Comparison of ENCODE assay signal across 28 mouse cellular contexts in the genomic region with DNA sequence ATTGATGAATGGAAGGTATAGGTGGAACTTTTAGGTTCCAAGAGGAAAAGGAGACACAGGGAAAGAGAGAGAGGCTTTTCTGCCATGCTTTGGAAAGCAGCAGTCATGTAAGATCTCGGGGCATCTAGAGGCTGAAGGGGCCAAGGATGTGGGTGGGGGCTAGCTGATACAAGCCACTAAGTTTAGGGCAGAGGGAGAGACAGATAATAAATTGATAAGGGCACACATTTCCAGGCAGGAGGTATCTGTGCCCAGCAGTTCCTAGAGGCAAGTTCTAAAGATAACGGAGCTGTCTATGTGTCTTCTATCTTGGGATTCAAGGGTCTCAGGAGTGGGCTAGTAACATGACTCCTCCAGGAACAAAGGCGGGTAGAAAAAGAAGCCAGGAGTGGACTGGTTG. TPM values are rescaled to one million over a fixed set of nuclear protein-coding genes. Genes with fewer than 3 reads are reported as not detected.
A peak's percentile ranks its signal among the peaks of the same experiment; 100 is the strongest.
DNase-seq lines count a peak whose midpoint lies in the region; ATAC-seq and TF ChIP-seq lines count a peak whose summit lies in the region.
"Had no signal": no experiment of that assay in that cellular context is flagged by ENCODE, and none has a peak within 500 bp of the region (broad histone marks: within the 10 kb centered on the region; RNA-seq: fewer than 3 reads in every experiment).

No protein-coding gene starts in this region.

- WGBS in embryonic facial prominence, embryonic 12.5 days = 45% methylated on average over 3 of the region's 3 CpGs
- WGBS in embryonic facial prominence, embryonic 10.5 days = 58% methylated on average over 3 of the region's 3 CpGs
- WGBS in heart, embryonic 11.5 days (ENCODE audit: insufficient replicate concordance) = 9% methylated on average over 3 of the region's 3 CpGs
- 13% methylated on average over 3 of the region's 3 CpGs for WGBS in liver, embryonic 12.5 days (ENCODE audit: insufficient replicate concordance)
- 46% methylated on average over 3 of the region's 3 CpGs for WGBS in liver, postnatal 0 days (ENCODE audit: insufficient replicate concordance)

- DNase-seq in embryonic facial prominence, embryonic 10.5 days (ENCODE audit: low spot score) = no peak
- DNase-seq in heart, postnatal 14 days = no peak
- DNase-seq in liver, postnatal 0 days = no peak
- DNase-seq: adrenal gland, postnatal 10 days; adrenal gland, postnatal 36 days; B cell, adult 2 months; cerebellum, adult 2 months; cerebellum, adult 9-11 months; cerebellum, postnatal 25 days; gastrocnemius, postnatal 25 days; heart, postnatal 10 days; kidney, adult 2 months had no signal

- H3K4me3 ChIP-seq in embryonic facial prominence, embryonic 12.5 days = no peak overlapping the region
- H3K4me3 ChIP-seq in embryonic facial prominence, embryonic 10.5 days = no peak overlapping the region
- H3K4me3 ChIP-seq in heart, embryonic 11.5 days (ENCODE audit: low read depth, low read length) = no peak overlapping the region
- H3K4me3 ChIP-seq in liver, embryonic 12.5 days = no peak overlapping the region
- H3K4me3 ChIP-seq in liver, postnatal 0 days (ENCODE audit: low read depth, low read length) = no peak overlapping the region
- H3K4me3 ChIP-seq: embryonic facial prominence, embryonic 13.5 days; erythroblast, embryonic 14.5 days; forebrain, embryonic 12.5 days; forebrain, embryonic 15.5 days; heart, embryonic 15.5 days; hindbrain, embryonic 12.5 days; hindbrain, embryonic 15.5 days had no signal

- no peaks in the 10 kb centered on the region for H3K27me3 ChIP-seq in embryonic facial prominence, embryonic 12.5 days
- no peaks in the 10 kb centered on the region for H3K27me3 ChIP-seq in embryonic facial prominence, embryonic 10.5 days (replicated peaks; ENCODE audit: low read depth, poor library complexity, severe bottlenecking)
- no peaks in the 10 kb centered on the region for H3K27me3 ChIP-seq in heart, embryonic 11.5 days (ENCODE audit: control insufficient read depth, insufficient read depth, low read length)
- no peaks in the 10 kb centered on the region for H3K27me3 ChIP-seq in liver, embryonic 12.5 days (replicated peaks)
- H3K27me3 ChIP-seq in liver, postnatal 0 days (ENCODE audit: insufficient read depth, low read length) = no peaks in the 10 kb centered on the region
- H3K27me3 ChIP-seq: CH12.LX; embryonic facial prominence, embryonic 13.5 days; forebrain, embryonic 12.5 days; forebrain, embryonic 15.5 days; heart, embryonic 15.5 days; hindbrain, embryonic 12.5 days; hindbrain, embryonic 15.5 days had no signal

- 0 out of 2 replicates have a peak, but pooled peaks have one; percentile 22 for ATAC-seq in embryonic facial prominence, embryonic 12.5 days (ENCODE audit: insufficient number of reproducible peaks, insufficient read depth, low FRiP score, low TSS enrichment)
- no peak for ATAC-seq in heart, embryonic 11.5 days (replicated peaks; ENCODE audit: insufficient number of reproducible peaks, low FRiP score, low TSS enrichment)
- peak; percentile 69 for ATAC-seq in liver, embryonic 12.5 days
- ATAC-seq in liver, postnatal 0 days = no peak
- ATAC-seq: forebrain, embryonic 15.5 days; intestine, postnatal 0 days; Patski had no signal

- no peak overlapping the region for H3K27ac ChIP-seq in embryonic facial prominence, embryonic 12.5 days
- no peak overlapping the region for H3K27ac ChIP-seq in embryonic facial prominence, embryonic 10.5 days (replicated peaks)
- no peak overlapping the region for H3K27ac ChIP-seq in heart, embryonic 11.5 days (ENCODE audit: low read depth, low read length)
- H3K27ac ChIP-seq in liver, embryonic 12.5 days = no peak overlapping the region
- no peak overlapping the region for H3K27ac ChIP-seq in liver, postnatal 0 days (ENCODE audit: low read depth)
- H3K27ac ChIP-seq: embryonic facial prominence, embryonic 13.5 days; forebrain, embryonic 12.5 days; forebrain, embryonic 15.5 days; heart, embryonic 15.5 days; hindbrain, embryonic 12.5 days; hindbrain, embryonic 15.5 days had no signal

- no peak for TF ChIP-seq EP300 in liver, postnatal 0 days (IDR thresholded peaks at IDR 0.05; ENCODE audit: low read depth)

- no peak overlapping the region for H3K9ac ChIP-seq in embryonic facial prominence, embryonic 12.5 days
- no peak overlapping the region for H3K9ac ChIP-seq in heart, embryonic 11.5 days (ENCODE audit: low read depth, low read length)
- no peak overlapping the region for H3K9ac ChIP-seq in liver, embryonic 12.5 days
- H3K9ac ChIP-seq in liver, postnatal 0 days (replicated peaks) = no peak overlapping the region
- H3K9ac ChIP-seq: embryonic facial prominence, embryonic 13.5 days; forebrain, embryonic 12.5 days; forebrain, embryonic 15.5 days; heart, embryonic 15.5 days; hindbrain, embryonic 12.5 days; hindbrain, embryonic 15.5 days had no signal

- no peaks in the 10 kb centered on the region for H3K9me3 ChIP-seq in embryonic facial prominence, embryonic 12.5 days
- H3K9me3 ChIP-seq in embryonic facial prominence, embryonic 10.5 days = no peaks in the 10 kb centered on the region
- H3K9me3 ChIP-seq in heart, embryonic 11.5 days (replicated peaks; ENCODE audit: control insufficient read depth, low read length) = no peaks in the 10 kb centered on the region
- H3K9me3 ChIP-seq in liver, embryonic 12.5 days (replicated peaks) = no peaks in the 10 kb centered on the region
- H3K9me3 ChIP-seq in liver, postnatal 0 days (ENCODE audit: low read length) = no peaks in the 10 kb centered on the region
- H3K9me3 ChIP-seq: embryonic facial prominence, embryonic 13.5 days; forebrain, embryonic 12.5 days; forebrain, embryonic 15.5 days; G1E; heart, embryonic 15.5 days; hindbrain, embryonic 12.5 days; hindbrain, embryonic 15.5 days had no signal

- H3K4me2 ChIP-seq in embryonic facial prominence, embryonic 12.5 days (replicated peaks) = no peak overlapping the region
- peak overlapping the region; percentile 14 for H3K4me2 ChIP-seq in heart, embryonic 11.5 days
- no peak overlapping the region for H3K4me2 ChIP-seq in liver, embryonic 12.5 days
- H3K4me2 ChIP-seq in liver, postnatal 0 days (ENCODE audit: low read depth, low read length) = no peak overlapping the region
- H3K4me2 ChIP-seq: embryonic facial prominence, embryonic 13.5 days; forebrain, embryonic 12.5 days; forebrain, embryonic 15.5 days; heart, embryonic 15.5 days; hindbrain, embryonic 12.5 days; hindbrain, embryonic 15.5 days had no signal

- intact Hi-C loops in heart, postnatal 14 days (cut with DNase I) = no loop called here

- H3K36me3 ChIP-seq in embryonic facial prominence, embryonic 12.5 days = no peaks in the 10 kb centered on the region
- H3K36me3 ChIP-seq in embryonic facial prominence, embryonic 10.5 days (replicated peaks) = no peaks in the 10 kb centered on the region
- H3K36me3 ChIP-seq in heart, embryonic 11.5 days (ENCODE audit: control insufficient read depth, insufficient read depth, low read length) = no peaks in the 10 kb centered on the region
- H3K36me3 ChIP-seq in liver, embryonic 12.5 days = no peaks in the 10 kb centered on the region
- H3K36me3 ChIP-seq in liver, postnatal 0 days (replicated peaks; ENCODE audit: insufficient read depth, low read length) = no peaks in the 10 kb centered on the region
- H3K36me3 ChIP-seq: embryonic facial prominence, embryonic 13.5 days; forebrain, embryonic 12.5 days; forebrain, embryonic 15.5 days; G1E; heart, embryonic 15.5 days; hindbrain, embryonic 12.5 days; hindbrain, embryonic 15.5 days had no signal

- H3K4me1 ChIP-seq in embryonic facial prominence, embryonic 12.5 days = no peaks in the 10 kb centered on the region
- no peaks in the 10 kb centered on the region for H3K4me1 ChIP-seq in embryonic facial prominence, embryonic 10.5 days
- peaks cover 16% of the 10 kb centered on the region for H3K4me1 ChIP-seq in heart, embryonic 11.5 days (ENCODE audit: control insufficient read depth, insufficient read depth, low read length)
- H3K4me1 ChIP-seq in liver, embryonic 12.5 days = peaks cover 7% of the 10 kb centered on the region
- no peaks in the 10 kb centered on the region for H3K4me1 ChIP-seq in liver, postnatal 0 days (ENCODE audit: insufficient read depth)
- H3K4me1 ChIP-seq: embryonic facial prominence, embryonic 13.5 days; forebrain, embryonic 12.5 days; forebrain, embryonic 15.5 days; hindbrain, embryonic 12.5 days; hindbrain, embryonic 15.5 days had no signal

- TF ChIP-seq CTCF in liver, postnatal 0 days (IDR thresholded peaks at IDR 0.05; ENCODE audit: low read depth) = no peak

RNA-seq across cellular contexts. Expression of a gene that starts 8.6 kb away (rescaled TPM):
- 5.6 and 6.3 TPM in 2 replicates for polyA plus RNA-seq in embryonic facial prominence, embryonic 12.5 days (2016; fragmentation: Nextera tagmentation; extraction: Ambion mirVana)
- 3.9 and 4.0 TPM in 2 replicates for polyA plus RNA-seq in embryonic facial prominence, embryonic 10.5 days (2016; fragmentation: Nextera tagmentation; extraction: Ambion mirVana)
- 5.1 and 6.5 TPM in 2 replicates for polyA plus RNA-seq in heart, embryonic 11.5 days (2014; fragmentation: Nextera tagmentation; extraction: Ambion mirVana)
- total RNA-seq in heart, postnatal 14 days (2021) = 10 to 100 TPM; 12.0 to 14.9 TPM
- polyA plus RNA-seq in liver, embryonic 12.5 days (2016; fragmentation: Nextera tagmentation; extraction: Ambion mirVana) = 0.99 and 1.3 TPM in 2 replicates
- polyA plus RNA-seq in liver, postnatal 0 days (2015; fragmentation: Nextera tagmentation; extraction: Ambion mirVana) = 0.40 and 0.61 TPM in 2 replicates
- total RNA-seq: common myeloid progenitor, adult 5-6 weeks; hematopoietic stem cell, adult 5-6 weeks had no signal
- polyA plus RNA-seq: erythroblast, embryonic 14.5 days; G1E had no signal

Comparison
In these comparisons a context has a peak if more than half of its experiments do, and no peak if none do; other contexts are left out.
1. ATAC-seq: peak in embryonic facial prominence, embryonic 12.5 days (single experiment) and liver, embryonic 12.5 days (single experiment); none in heart, embryonic 11.5 days (single experiment) and liver, postnatal 0 days (single experiment).